Mouse (Mus musculus) cerebellum, adult 11-12 months (tissue): Measurements from ENCODE around the gene Slc15a2.

ENCODE experiments used
- DNase-seq: peaks from one replicate; pipeline ENCODE4 v3.0.0; 2022

The Slc15a2 gene

DNA sequence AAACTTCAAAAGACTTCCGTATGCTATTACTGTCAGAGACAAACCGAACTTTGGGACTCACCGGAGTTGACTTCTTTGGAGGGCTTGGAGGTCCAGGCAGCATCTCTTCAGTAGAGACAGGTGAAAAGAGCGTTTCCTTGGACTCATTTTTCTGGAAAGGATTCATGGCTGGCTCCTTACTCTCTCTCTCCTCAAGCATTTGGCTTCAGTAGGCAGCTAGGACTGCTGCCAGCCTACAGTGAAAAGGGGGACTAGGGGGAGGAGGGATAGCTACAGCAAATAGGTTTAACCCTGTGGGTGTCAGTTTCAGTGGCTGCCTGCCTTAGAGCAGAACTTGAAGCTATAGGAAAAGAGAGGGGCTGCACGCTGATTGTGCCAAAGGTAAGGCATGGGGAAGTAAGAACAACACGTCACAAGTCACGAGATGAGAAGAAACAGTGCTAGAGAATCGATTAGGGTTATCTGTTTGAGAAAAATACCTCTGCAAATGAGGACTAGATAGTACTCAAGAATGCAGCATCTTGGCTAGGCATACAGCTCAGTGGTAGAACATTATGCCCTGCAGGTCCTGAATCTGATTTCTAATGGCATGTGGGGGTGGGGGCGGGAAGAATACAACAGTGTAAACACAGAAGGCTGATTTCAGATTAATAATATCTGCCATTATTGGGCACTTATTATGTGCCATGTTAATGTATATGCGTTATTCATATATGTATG is at the start of gene Slc15a2:
Gene Slc15a2 (minus strand): TSS at position 369 of the 720 bp plus-strand sequence.
- no peak for DNase-seq

DNA sequence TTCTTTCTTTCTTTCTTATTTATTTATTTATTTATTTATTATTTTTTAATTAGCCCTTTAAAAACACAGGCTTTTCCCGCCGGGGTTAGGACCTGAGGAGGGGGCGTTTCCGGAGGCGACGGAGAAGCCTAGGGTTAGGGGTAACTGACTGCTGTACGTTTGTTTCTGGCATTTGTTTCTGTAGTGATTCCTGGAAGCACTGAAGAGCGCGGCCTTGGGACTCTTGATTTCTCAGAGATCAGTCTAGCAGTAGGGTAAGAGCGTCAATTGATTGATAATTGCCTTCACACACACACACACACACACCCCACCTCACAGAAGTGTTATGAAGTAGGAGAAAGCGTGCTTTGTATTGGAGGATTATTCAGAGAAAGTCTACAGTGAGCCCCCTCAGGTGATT is 44.1 kb upstream of the Slc15a2 start:
- no peak for DNase-seq

- peak; percentile 82 for DNase-seq
Measured at GRCm38 (mm10) chr16:36828054-36828786, 43.5 kb upstream of the Slc15a2 start, which contains the start of gene Iqcb1. Iqcb1 (plus strand) TSS chr16:36828385.

DNA sequence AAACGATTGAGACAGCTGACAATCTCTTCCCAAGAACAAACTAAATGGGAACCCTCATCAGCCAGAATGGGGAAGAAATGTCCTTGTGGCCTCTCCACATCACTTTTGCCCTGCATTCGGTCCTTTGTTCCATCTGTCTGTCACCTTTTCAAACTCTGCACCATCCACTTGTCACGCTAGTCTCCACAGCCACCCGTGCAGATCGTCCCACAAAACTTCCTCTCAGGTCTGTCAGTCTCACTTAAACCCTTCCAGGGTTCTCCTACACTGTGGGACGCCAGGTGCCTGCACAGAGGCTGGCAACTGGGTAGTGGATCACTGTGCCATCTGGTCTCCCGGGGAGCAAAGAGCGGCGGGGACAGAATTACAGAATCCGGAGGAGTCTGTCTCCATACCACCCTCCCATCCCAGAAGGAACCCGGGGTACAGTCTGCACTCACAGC is 42.9 kb upstream of the Slc15a2 start:
- DNase-seq = no peak

DNA sequence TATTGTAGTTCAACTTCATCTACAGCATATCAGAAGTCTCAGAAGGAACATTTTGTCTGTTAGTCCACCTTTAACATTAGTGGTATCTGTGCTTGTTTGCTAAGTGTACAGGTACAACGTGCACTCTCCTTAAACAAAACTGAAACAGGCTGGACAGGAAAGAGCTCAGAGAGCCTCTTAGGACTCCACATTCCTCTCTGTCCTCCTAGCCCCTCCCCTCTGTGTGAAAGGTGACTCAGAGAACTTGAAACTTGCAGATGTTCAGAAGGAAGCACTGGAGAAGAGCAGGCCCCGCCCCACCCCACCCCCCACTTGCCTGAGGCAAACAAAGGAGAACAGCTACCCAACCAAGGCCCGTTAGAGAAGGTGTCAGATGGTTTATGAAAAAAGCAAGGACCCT is 36.7 kb upstream of the Slc15a2 start:
- DNase-seq = no peak

- DNase-seq = no peak
Measured at GRCm38 (mm10) chr16:36820747-36821146, 36.0 kb upstream of the Slc15a2 start.

DNA sequence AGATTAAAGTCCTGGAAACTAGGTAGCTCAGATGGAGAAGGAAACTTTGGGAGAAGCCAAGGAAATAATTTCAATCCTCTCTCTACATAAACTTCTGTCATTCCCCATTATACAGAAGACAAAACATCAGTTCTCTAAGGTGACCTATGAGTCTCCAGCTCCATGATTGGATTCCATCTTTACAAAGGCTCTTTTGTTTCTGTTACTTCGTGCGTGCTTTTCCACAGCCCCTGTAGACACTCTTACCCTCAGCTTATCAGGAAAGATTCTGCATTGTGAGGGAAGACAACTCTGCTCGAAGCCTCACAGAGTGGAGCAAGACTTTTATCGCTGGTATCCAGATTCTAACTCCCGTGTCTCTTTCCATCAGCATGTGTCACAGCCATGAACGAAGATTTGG is 35.3 kb upstream of the Slc15a2 start:
- no peak for DNase-seq

DNA sequence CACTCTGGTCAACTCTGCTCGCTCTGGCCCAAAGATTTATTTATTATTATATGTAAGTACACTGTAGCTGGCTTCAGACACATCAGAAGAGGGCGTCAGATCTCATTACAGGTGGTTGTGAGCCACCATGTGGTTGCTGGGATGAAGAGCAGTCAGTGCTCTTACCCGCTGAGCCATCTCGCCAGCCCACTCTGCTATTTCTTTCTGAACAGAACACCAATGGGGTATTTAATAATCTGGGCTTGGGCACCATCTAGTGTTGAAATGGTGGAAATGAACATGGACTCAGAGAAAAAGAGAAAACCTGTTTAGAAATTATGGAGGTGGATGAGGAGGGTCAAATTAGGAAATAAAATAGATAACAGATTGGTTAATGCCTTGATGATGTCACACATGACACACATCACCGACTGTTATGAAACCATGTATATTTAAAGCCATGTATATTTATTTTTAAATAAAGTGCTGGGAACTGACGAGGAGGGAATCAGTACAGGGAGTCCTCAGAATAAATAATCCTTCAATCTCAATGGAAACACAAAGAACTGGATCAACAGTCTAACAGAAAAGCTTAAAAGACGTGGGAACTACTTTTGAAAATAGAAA is 32.7 kb upstream of the Slc15a2 start:
- peak; percentile 61 for DNase-seq

- no peak for DNase-seq
Measured at GRCm38 (mm10) chr16:36816916-36817315, 32.2 kb upstream of the Slc15a2 start.

DNA sequence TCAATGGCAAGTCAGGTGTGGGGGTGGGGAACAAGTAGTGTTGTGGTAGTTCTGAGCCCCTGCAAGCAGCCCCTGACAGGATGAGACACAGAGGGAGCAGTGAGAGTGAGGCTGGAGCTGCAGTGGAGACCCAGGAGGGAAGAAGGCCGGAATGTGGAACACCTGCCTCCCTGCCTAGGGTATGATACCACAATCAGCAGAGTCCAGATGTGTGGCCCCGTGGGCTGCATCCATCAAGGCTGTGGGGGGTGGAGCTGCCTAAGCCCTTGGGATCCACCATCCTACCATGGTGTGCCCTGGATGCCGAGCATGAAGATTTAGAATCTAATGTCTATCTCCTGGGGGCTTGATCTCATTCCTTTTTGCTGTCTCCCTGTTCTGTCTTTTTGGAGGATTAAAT is 28.9 kb upstream of the Slc15a2 start:
- no peak for DNase-seq

DNA sequence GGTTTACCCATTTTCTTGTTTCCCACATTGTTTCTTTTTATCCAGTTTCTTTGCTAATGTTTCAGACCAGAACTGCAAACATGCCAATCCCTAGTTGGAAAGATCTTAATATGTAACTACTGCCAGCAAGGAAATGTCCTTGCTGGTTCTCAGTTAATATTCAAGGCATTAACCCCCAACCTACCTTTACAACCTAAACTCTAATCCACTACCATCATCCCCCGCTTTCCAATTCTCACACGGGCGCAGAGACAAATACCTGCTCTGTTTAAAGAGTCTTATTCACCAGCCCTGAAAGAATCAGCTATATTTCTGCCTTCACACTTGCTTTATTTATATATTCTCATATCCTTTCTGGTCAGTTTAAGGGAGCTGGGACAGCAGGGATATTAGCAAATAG is 23.9 kb upstream of the Slc15a2 start:
- DNase-seq = no peak

DNA sequence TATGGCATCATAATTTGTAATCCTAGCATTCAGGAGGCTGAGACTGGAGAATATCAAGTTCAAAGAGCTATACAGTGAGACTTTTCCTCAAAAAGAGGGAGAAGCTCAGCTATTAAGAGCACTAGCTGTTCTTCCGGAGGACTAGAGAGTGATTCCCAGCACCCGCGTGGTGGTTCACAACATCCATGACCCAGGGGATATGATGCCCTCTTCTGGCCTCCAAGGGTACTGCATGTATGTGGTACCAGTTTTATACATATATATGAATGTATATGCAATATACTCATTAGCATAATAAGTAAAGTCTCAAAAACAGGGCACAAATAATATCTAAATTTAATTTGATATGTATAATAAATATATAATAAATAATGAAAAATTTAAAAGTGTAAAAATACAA is 17.6 kb upstream of the Slc15a2 start:
- no peak for DNase-seq

DNA sequence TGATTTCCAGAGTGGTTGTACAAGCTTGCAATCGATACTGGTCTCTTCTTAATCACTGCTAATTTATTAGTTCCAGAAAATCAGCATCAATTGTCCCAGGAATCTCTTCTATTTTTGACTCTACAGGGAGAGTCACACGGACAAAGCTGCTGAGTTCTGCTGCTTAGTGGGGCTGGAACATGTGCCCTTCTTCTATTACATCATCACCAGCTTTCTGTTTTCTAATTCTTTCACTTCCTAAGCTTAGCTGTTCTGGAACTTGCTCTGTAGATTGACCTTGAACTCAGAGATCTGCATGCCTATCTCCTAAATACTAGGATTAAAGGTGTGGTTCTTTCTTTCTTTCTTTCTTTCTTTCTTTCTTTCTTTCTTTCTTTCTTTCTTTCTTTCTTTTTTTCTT is 13.6 kb upstream of the Slc15a2 start:
- DNase-seq = no peak

GRCm38 (mm10) chr16:36794976-36795375 is 10.2 kb upstream of the Slc15a2 start:
- DNase-seq = no peak

DNA sequence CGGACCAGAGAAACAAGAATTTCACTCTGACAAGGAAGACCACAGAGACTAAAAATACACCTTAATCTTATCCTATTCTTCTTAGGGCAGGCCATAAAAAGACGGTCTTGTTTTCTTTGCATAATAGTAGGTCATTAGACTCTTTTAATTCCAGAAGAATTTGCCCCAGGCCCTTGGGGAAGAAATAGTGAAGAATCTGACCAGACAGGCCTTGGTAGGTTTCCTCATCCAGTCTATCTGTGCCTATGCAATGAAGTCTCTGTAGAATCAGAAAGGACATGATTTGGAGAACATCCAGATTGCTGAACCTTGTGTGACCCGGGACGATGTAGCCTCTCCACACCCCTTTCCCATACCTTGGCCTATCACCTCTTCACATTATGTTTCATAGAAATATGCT is 5.4 kb upstream of the Slc15a2 start:
- no peak for DNase-seq

- no peak for DNase-seq
Measured at GRCm38 (mm10) chr16:36786466-36786865, 1.7 kb upstream of the Slc15a2 start.

- no peak for DNase-seq
Measured at GRCm38 (mm10) chr16:36784146-36784545, 616 bp downstream of the Slc15a2 start.

DNA sequence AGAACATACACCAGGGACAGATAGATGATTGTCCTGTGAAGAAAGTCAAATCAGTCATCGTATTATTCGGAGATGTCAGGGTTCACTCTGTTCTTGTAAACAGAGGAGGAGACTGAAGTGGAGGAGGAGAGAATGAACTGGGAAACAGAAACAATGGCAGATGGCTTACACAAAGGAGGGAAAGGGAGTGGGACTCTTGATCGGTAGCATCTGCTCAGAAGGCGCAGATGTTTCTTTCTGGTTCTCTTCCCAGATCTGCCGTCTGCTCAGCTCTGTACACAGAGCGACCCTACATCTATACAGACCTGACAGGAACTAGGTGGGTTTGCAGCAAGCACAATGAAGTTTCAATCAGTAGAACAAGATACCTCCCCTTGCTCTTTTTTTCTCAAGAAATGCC is 9.1 kb downstream of the Slc15a2 start:
- no peak for DNase-seq

DNA sequence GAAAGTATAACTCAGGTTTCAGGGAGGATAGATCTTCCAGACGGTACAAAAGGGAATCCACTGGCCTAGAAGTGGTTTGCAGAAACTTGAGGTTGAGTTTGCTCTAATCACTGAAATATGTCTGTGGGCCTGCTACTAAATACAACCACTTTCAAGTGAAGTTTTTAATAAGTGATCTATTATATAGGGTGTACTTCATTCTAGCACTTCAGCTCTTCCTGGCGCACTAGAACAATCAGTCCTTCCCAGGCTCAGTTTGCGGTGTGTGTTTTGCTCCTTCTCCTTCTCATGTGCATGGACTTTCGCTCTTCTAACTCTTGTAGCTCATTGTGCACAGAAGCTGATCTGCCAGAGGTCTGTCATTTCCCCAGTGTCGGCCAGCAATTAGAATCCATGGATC is 11.8 kb downstream of the Slc15a2 start:
- no peak for DNase-seq

GRCm38 (mm10) chr16:36771703-36772102 is 13.1 kb downstream of the Slc15a2 start:
- no peak for DNase-seq

GRCm38 (mm10) chr16:36771244-36771643 is 13.5 kb downstream of the Slc15a2 start:
- DNase-seq = no peak

DNA sequence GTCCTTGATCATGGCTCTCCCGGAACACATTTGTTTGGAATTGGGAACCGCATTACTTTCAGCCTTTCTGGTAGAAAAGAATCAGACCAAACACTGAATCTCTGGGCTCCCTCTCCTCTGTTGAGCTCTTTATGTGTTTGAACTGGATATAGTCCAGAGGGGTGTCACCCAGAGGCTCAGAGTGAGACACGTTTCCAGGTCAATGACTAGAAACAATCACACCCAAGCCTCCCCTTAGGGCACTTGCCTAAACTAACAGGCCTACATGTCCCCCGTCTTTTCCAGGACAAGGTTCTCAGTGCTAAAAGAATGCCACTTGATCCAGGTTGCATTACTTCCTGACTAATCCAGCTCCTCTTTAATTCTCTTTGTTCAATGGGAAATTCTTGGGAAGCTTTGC is 13.9 kb downstream of the Slc15a2 start:
- DNase-seq = peak; percentile 3

DNA sequence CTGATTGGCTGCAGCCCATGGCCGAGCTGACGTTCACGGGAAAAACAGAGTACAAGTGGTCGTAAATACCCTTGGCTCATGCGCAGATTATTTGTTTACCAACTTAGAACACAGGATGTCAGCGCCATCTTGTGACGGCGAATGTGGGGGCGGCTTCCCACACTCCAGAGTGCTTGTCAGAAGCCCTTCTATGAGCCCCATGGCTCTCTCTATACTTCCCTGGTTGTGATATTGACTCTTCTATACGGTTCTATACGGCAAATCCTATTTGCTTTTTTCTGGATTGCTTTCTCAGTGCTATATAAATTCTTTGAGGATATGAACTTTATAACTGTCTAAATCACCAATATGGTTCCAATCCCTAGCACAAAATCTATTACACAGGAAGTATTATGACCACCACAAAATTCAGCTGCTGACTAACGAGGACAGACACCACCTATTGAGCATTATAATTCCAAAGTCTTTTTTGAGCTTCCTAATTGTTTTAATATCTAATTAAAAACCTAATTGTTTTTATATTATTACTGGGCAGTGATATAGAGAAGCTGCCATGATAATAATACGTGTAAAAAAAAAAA is 14.5 kb downstream of the Slc15a2 start:
- peak; percentile 12 for DNase-seq

- no peak for DNase-seq
Measured at GRCm38 (mm10) chr16:36751979-36752378, 32.8 kb downstream of the Slc15a2 start.
